Mouse (Mus musculus) lung, embryonic 15.5 days (tissue): ENCODE measurements around the gene Cenps. TPM values are rescaled to one million over a fixed set of nuclear protein-coding genes. Genes with fewer than 3 reads are reported as not detected.
"Not testable (repeated sequence)": the region's sequence is repeated elsewhere in the genome, so short reads cannot be mapped to it uniquely, and the experiment has no call there.

Experiments used
- ATAC-seq: fragments of 200-750 bp; cut with Nextera tagmentation; 2 replicates; pipeline ENCODE4 v1.8.0; 2017; ENCODE audit warnings: moderate number of reproducible peaks, borderline replicate concordance; ENCODE audit not compliant: low FRiP score, low TSS enrichment; ENCODE audit errors: extremely low read depth
- H3K27ac ChIP-seq: fragments of 300-500 bp; sonication (generic); 2 replicates; pipeline ENCODE4 v1.5.1; 2015; ENCODE audit warnings: moderate library complexity, mild to moderate bottlenecking, inconsistent platforms
- H3K27me3 ChIP-seq: fragments of 300-500 bp; sonication (generic); 2 replicates; pipeline ENCODE4 v1.6.1; 2015; ENCODE audit warnings: inconsistent platforms
- H3K36me3 ChIP-seq: fragments of 300-500 bp; sonication (generic); 2 replicates; pipeline ENCODE4 v1.6.1; 2015; ENCODE audit warnings: inconsistent platforms
- H3K4me1 ChIP-seq: fragments of 300-500 bp; sonication (generic); 2 replicates; pipeline ENCODE4 v1.6.1; 2015; ENCODE audit warnings: inconsistent platforms
- H3K4me2 ChIP-seq: fragments of 300-500 bp; sonication (generic); 2 replicates; pipeline ENCODE4 v1.6.1; 2015; ENCODE audit warnings: inconsistent platforms, mild to moderate bottlenecking, moderate library complexity
- H3K4me3 ChIP-seq: fragments of 300-500 bp; sonication (generic); 2 replicates; pipeline ENCODE4 v1.5.1; 2015; ENCODE audit warnings: mild to moderate bottlenecking, inconsistent platforms
- H3K9ac ChIP-seq: fragments of 300-500 bp; sonication (generic); 2 replicates; pipeline ENCODE4 v1.6.1; 2015; ENCODE audit warnings: inconsistent platforms
- H3K9me3 ChIP-seq: fragments of 300-500 bp; sonication (generic); 2 replicates; pipeline ENCODE4 v1.6.1; 2016; ENCODE audit warnings: inconsistent platforms
- WGBS: fragments of 180-500 bp; shearing (Covaris S2); methylation state at CpG from one replicate; pipeline ENCODE4 v1.1.7; 2015; 5-methylcytosine and 5-hydroxymethylcytosine counted together
- polyA plus RNA-seq: library from polyadenylated mRNA; unstranded; fragments of >200 nt; fragmentation: Nextera tagmentation; extraction: Ambion mirVana; gene quantifications from 2 replicates; pipeline ENCODE4 v1.2.1, GENCODE M21; 2015

The Cenps gene
- polyA plus RNA-seq, 1 experiment from 2014 or later: 36.2 TPM

- H3K36me3 ChIP-seq, H3K9ac ChIP-seq, ATAC-seq, H3K4me3 ChIP-seq, H3K4me2 ChIP-seq, H3K9me3 ChIP-seq, H3K27me3 ChIP-seq, H3K27ac ChIP-seq: not testable (repeated sequence)
- 84% methylated on average over 12 of the region's 12 CpGs for WGBS
- peaks cover 18% of the 10 kb centered on the region for H3K4me1 ChIP-seq
Observed at GRCm38 (mm10) chr4:149100449-149100848, 37.0 kb downstream of the Cenps start.

GRCm38 (mm10) chr4:149099369-149100017 is 37.9 kb downstream of the Cenps start, which contains the start of gene Pex14:
Gene Pex14 (minus strand): TSS chr4:149099876.
- peak within 1 kb of the TSS; percentile 86 for H3K4me2 ChIP-seq
- no peaks in the 10 kb centered on the region for H3K27me3 ChIP-seq
- peak within 1 kb of the TSS; percentile 86 for H3K9ac ChIP-seq
- H3K36me3 ChIP-seq: no peaks in the 10 kb centered on the region
- ATAC-seq: peak; percentile 84
- no peaks in the 10 kb centered on the region for H3K9me3 ChIP-seq
- peaks cover 13% of the 10 kb centered on the region for H3K4me1 ChIP-seq
- WGBS: 0% methylated on average over 48 of the region's 50 CpGs
- peak within 1 kb of the TSS; percentile 35; the same call in 1 of the 2 replicates for H3K27ac ChIP-seq
- peak within 1 kb of the TSS; percentile 78 for H3K4me3 ChIP-seq

- Histone ChIP-seq H3K27me3 (no peaks in the 10 kb centered on the region), H3K36me3 (no peaks in the 10 kb centered on the region), H3K9me3 (no peaks in the 10 kb centered on the region), H3K9ac (peak overlapping the region; percentile 86), H3K27ac (no peak overlapping the region), H3K4me2 (peak overlapping the region; percentile 86), H3K4me1 (peaks cover 12% of the 10 kb centered on the region), H3K4me3 (peak overlapping the region; percentile 78)
- peak; percentile 8; the same call in 1 of the 2 replicates for ATAC-seq
- WGBS: 7% methylated on average over 11 of the region's 11 CpGs
Observed at GRCm38 (mm10) chr4:149098571-149098970, 38.9 kb downstream of the Cenps start.

- no peak overlapping the region for H3K27ac ChIP-seq
- H3K9ac ChIP-seq: 0 out of 2 replicates have a peak overlapping the region, but pooled peaks have one; percentile 86
- H3K4me2 ChIP-seq: peak overlapping the region; percentile 86; the same call in 1 of the 2 replicates
- 76% methylated on average over 3 of the region's 3 CpGs for WGBS
- H3K4me1 ChIP-seq: peaks cover 12% of the 10 kb centered on the region
- H3K36me3 ChIP-seq: 0 out of 2 replicates have a peak, but pooled peaks cover 5% of the 10 kb centered on the region
- no peak for ATAC-seq
- no peaks in the 10 kb centered on the region for H3K9me3 ChIP-seq
- H3K27me3 ChIP-seq: no peaks in the 10 kb centered on the region
- peak overlapping the region; percentile 78 for H3K4me3 ChIP-seq
Observed at GRCm38 (mm10) chr4:149097956-149098355, 39.5 kb downstream of the Cenps start.

- WGBS: 84% methylated on average over 8 of the region's 8 CpGs
- no peak overlapping the region for H3K4me2 ChIP-seq
- H3K27me3 ChIP-seq: no peaks in the 10 kb centered on the region
- H3K4me3 ChIP-seq: no peak overlapping the region
- H3K4me1 ChIP-seq: no peaks in the 10 kb centered on the region
- 0 out of 2 replicates have a peak, but pooled peaks cover 5% of the 10 kb centered on the region for H3K36me3 ChIP-seq
- H3K9me3 ChIP-seq: no peaks in the 10 kb centered on the region
- no peak overlapping the region for H3K9ac ChIP-seq
- H3K27ac ChIP-seq: no peak overlapping the region
- ATAC-seq: no peak
Observed at GRCm38 (mm10) chr4:149091364-149091763, 46.1 kb downstream of the Cenps start.

GRCm38 (mm10) chr4:149085381-149085780 is 52.0 kb downstream of the Cenps start:
- no peaks in the 10 kb centered on the region for H3K9me3 ChIP-seq
- 70% methylated on average over 5 of the region's 5 CpGs for WGBS
- no peak overlapping the region for H3K27ac ChIP-seq
- H3K27me3 ChIP-seq: no peaks in the 10 kb centered on the region
- H3K4me3 ChIP-seq: no peak overlapping the region
- no peak overlapping the region for H3K4me2 ChIP-seq
- H3K36me3 ChIP-seq: no peaks in the 10 kb centered on the region
- ATAC-seq: no peak
- H3K9ac ChIP-seq: no peak overlapping the region
- H3K4me1 ChIP-seq: peaks cover 8% of the 10 kb centered on the region

- peak; percentile 69 for ATAC-seq
- 49% methylated on average over 17 of the region's 17 CpGs for WGBS
- H3K9ac ChIP-seq: no peak overlapping the region
- 0 out of 2 replicates have a peak overlapping the region, but pooled peaks have one; percentile 17 for H3K27ac ChIP-seq
- H3K4me1 ChIP-seq: peaks cover 12% of the 10 kb centered on the region
- no peaks in the 10 kb centered on the region for H3K36me3 ChIP-seq
- H3K9me3 ChIP-seq: no peaks in the 10 kb centered on the region
- no peak overlapping the region for H3K4me3 ChIP-seq
- no peak overlapping the region for H3K4me2 ChIP-seq
- no peaks in the 10 kb centered on the region for H3K27me3 ChIP-seq
Observed at GRCm38 (mm10) chr4:149081528-149081927, 55.9 kb downstream of the Cenps start.

GRCm38 (mm10) chr4:149080111-149080510 is 57.3 kb downstream of the Cenps start:
- H3K4me1 ChIP-seq: peaks cover 22% of the 10 kb centered on the region
- H3K9ac ChIP-seq: no peak overlapping the region
- 77% methylated on average over 8 of the region's 8 CpGs for WGBS
- ATAC-seq: no peak
- no peaks in the 10 kb centered on the region for H3K36me3 ChIP-seq
- H3K27ac ChIP-seq: no peak overlapping the region
- H3K4me2 ChIP-seq: no peak overlapping the region
- H3K4me3 ChIP-seq: no peak overlapping the region
- H3K27me3 ChIP-seq: no peaks in the 10 kb centered on the region
- no peaks in the 10 kb centered on the region for H3K9me3 ChIP-seq

GRCm38 (mm10) chr4:149079629-149080028 is 57.8 kb downstream of the Cenps start:
- no peaks in the 10 kb centered on the region for H3K9me3 ChIP-seq
- H3K27me3 ChIP-seq: no peaks in the 10 kb centered on the region
- H3K4me2 ChIP-seq: no peak overlapping the region
- 64% methylated on average over 6 of the region's 6 CpGs for WGBS
- H3K36me3 ChIP-seq: no peaks in the 10 kb centered on the region; the same call in 1 of the 2 replicates
- no peak overlapping the region for H3K9ac ChIP-seq
- peaks cover 26% of the 10 kb centered on the region for H3K4me1 ChIP-seq
- H3K4me3 ChIP-seq: no peak overlapping the region
- H3K27ac ChIP-seq: no peak overlapping the region
- no peak for ATAC-seq

- no peak overlapping the region for H3K27ac ChIP-seq
- H3K9me3 ChIP-seq: no peaks in the 10 kb centered on the region
- no peak overlapping the region for H3K4me3 ChIP-seq
- no peak overlapping the region for H3K9ac ChIP-seq
- ATAC-seq: no peak
- no peak overlapping the region for H3K4me2 ChIP-seq
- no peaks in the 10 kb centered on the region; the same call in 1 of the 2 replicates for H3K36me3 ChIP-seq
- H3K4me1 ChIP-seq: peaks cover 34% of the 10 kb centered on the region
- no peaks in the 10 kb centered on the region for H3K27me3 ChIP-seq
- 43% methylated on average over 4 of the region's 4 CpGs for WGBS
Observed at GRCm38 (mm10) chr4:149078261-149078660, 59.2 kb downstream of the Cenps start.
